Mouse (Mus musculus): ENCODE measurements around the gene Bpifc. TPM values are rescaled to one million over a fixed set of nuclear protein-coding genes. Genes with fewer than 3 reads are reported as not detected.

Gene Bpifc
- polyA plus RNA-seq, 1 experiment from 2014 or later = 22.3 TPM

- H3K4me1 ChIP-seq = no peaks in the 10 kb centered on the region
- no peak overlapping the region for H3K4me3 ChIP-seq
- no peak overlapping the region for H3K4me2 ChIP-seq
- no peaks in the 10 kb centered on the region for H3K27me3 ChIP-seq
- 79% methylated on average over 6 of the region's 6 CpGs for WGBS
- no peak overlapping the region for H3K27ac ChIP-seq
- peaks cover 8% of the 10 kb centered on the region; the same call in 1 of the 2 replicates for H3K9me3 ChIP-seq
- H3K36me3 ChIP-seq = peaks cover 60% of the 10 kb centered on the region
- ATAC-seq (ENCODE audit: insufficient number of reproducible peaks, low FRiP score, low TSS enrichment, low read depth) = no peak
- no peak overlapping the region for H3K9ac ChIP-seq
Measured at GRCm38 (mm10) chr10:85936280-85936965, 75.3 kb downstream of the Bpifc start.

- H3K27me3 ChIP-seq = peaks cover 23% of the 10 kb centered on the region
- no peaks in the 10 kb centered on the region for H3K9me3 ChIP-seq
- H3K4me3 ChIP-seq = no peak overlapping the region
- 91% methylated on average over 11 of the region's 11 CpGs for WGBS
- no peaks in the 10 kb centered on the region for H3K36me3 ChIP-seq
- ATAC-seq (ENCODE audit: insufficient number of reproducible peaks, low FRiP score, low TSS enrichment, low read depth) = no peak
- H3K4me2 ChIP-seq = no peak overlapping the region
- H3K27ac ChIP-seq = no peak overlapping the region
- H3K9ac ChIP-seq = no peak overlapping the region
- peaks cover 14% of the 10 kb centered on the region for H3K4me1 ChIP-seq
Measured at GRCm38 (mm10) chr10:85929962-85930361, 81.7 kb downstream of the Bpifc start.

DNA sequence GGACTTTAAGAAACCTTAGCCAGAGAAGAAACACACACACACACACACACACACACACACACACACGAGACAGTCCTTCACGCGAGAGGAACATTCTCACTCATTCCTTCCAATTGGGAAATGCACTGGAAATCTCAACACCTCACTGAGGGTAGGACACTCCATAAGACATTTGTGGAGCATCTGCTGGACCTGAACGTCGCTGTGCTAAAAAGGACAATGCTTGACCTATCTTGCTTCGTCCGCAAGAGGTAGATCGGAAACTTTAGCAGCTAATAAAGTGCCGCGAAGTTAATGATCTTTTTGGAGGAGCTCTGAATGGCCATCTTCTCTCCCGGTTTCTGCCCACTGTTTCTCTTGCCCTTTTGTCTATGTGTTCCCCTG, 82.5 kb downstream of the Bpifc start:
- Histone ChIP-seq H3K4me2 (peak overlapping the region; percentile 99; the same call in 1 of the 2 replicates), H3K4me3 (peak overlapping the region; percentile 55), H3K9me3 (no peaks in the 10 kb centered on the region), H3K4me1 (peaks cover 14% of the 10 kb centered on the region), H3K36me3 (no peaks in the 10 kb centered on the region), H3K27me3 (peaks cover 23% of the 10 kb centered on the region), H3K27ac (no peak overlapping the region), H3K9ac (no peak overlapping the region)
- no peak for ATAC-seq (ENCODE audit: insufficient number of reproducible peaks, low FRiP score, low TSS enrichment, low read depth)
- WGBS = 45% methylated on average over 11 of the region's 11 CpGs

- no peak for ATAC-seq (ENCODE audit: insufficient number of reproducible peaks, low FRiP score, low TSS enrichment, low read depth)
- Histone ChIP-seq H3K4me1 (peaks cover 14% of the 10 kb centered on the region), H3K9me3 (no peaks in the 10 kb centered on the region), H3K9ac (peak overlapping the region; percentile 14; the same call in 1 of the 2 replicates), H3K27me3 (peaks cover 23% of the 10 kb centered on the region), H3K4me2 (peak overlapping the region; percentile 99), H3K36me3 (no peaks in the 10 kb centered on the region), H3K4me3 (peak overlapping the region; percentile 55), H3K27ac (peak overlapping the region; percentile 47)
- WGBS = 1% methylated on average over 63 of the region's 63 CpGs
Measured at GRCm38 (mm10) chr10:85928499-85929207, 83.0 kb downstream of the Bpifc start.

DNA sequence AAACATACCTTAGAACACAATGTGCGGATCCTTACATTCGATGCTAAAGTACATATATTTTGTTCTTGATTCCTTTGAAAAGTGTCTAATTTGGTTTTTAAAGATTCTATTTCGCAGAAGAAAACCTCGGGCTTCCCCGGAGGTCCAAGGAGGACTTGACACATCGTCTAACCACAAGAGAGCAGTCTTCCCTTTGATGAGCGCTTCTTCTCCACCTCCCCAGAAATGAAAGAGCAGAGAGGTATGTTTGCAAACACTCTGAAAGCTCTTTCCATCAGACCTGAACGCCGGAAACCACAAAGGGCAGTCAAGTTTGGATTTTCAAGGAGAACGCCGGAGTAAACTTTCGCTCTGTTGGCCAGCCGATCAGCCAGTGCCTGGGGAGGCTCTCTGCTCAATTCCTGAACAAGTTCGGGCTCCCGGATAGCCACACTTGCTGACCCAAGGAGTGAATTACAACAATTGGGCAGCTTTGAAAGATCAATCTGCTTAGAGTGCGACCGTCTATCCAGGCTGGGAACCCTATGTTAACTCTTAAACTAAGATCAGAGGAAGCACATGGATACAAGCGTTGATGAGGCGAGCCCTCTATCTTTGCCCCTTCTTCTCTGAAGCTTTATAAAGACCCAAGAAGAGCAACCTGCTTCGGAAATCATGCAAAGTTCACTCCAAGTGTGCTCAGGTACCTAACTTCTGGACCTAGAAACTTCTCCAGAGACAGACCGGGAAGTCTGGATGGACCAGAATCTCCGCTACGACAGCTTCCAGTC, 83.8 kb downstream of the Bpifc start, which contains the start of gene Ascl4:
Gene Ascl4 (plus strand): TSS at position 6 of the 770 bp plus-strand sequence.
- Histone ChIP-seq H3K27ac (peak within 1 kb of the TSS; percentile 47), H3K4me3 (peak within 1 kb of the TSS; percentile 55), H3K4me1 (peaks cover 14% of the 10 kb centered on the region), H3K4me2 (peak within 1 kb of the TSS; percentile 99), H3K9ac (peak within 1 kb of the TSS; percentile 14; the same call in 1 of the 2 replicates), H3K36me3 (no peaks in the 10 kb centered on the region), H3K9me3 (no peaks in the 10 kb centered on the region), H3K27me3 (peaks cover 23% of the 10 kb centered on the region)
- 2% methylated on average over 23 of the region's 23 CpGs for WGBS
- no peak for ATAC-seq (ENCODE audit: insufficient number of reproducible peaks, low FRiP score, low TSS enrichment, low read depth)

DNA sequence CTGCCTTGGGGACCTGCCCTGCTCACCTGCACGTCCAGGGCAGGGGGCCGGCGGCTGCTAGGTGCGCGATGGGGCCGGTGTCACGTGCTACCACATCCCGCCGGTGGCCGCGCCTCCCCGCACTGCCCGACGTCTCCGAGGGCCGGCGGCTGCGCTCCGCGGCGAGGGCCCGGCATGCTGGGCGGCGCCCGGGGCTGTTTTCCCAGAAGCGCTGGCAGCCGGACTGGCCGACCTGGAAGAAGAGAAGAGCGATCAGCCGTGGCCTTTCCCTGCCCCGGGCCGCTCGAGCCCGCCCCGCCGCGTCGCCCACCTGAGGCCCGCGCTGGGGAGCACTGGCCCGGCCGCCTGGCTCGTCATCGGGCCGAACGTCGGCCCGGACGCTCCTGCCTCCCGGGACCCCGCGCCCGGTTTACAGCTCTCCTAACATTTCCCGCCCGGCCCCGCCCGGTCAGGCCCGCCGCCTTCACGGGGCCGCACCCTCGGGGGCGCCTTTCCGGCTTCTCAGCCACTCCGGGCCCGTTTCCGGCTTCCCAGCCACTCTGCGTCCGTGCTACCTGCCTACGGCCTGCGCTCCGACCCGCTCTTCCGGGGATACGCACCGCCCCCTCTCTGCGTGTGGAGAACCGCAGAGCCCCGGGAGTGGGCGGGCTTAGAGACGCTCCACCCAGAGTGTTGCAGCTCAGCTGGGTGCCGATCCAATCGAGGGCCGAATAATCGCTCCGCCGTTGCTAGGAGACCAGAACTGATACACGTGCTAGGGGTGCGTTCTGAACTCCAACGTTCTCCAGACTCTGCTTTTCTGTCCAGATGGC, 95.0 kb downstream of the Bpifc start, which contains the start of gene Prdm4:
Gene Prdm4 (minus strand): TSS at position 645 of the 812 bp plus-strand sequence.
- Histone ChIP-seq H3K9me3 (no peaks in the 10 kb centered on the region), H3K4me3 (peak within 1 kb of the TSS; percentile 97), H3K27ac (peak within 1 kb of the TSS; percentile 86), H3K27me3 (peaks cover 5% of the 10 kb centered on the region; the same call in 1 of the 2 replicates), H3K9ac (peak within 1 kb of the TSS; percentile 89), H3K4me2 (peak within 1 kb of the TSS; percentile 66), H3K4me1 (peaks cover 13% of the 10 kb centered on the region), H3K36me3 (peaks cover 29% of the 10 kb centered on the region)
- under 1% methylated on average over 73 of the region's 90 CpGs for WGBS
- peak; percentile 99 for ATAC-seq (ENCODE audit: insufficient number of reproducible peaks, low FRiP score, low TSS enrichment, low read depth)

Other genes with a start within 250 kb of the Bpifc start
- 65.5 and 68.7 TPM in 2 replicates for gene Pwp1, start 182.4 kb downstream of the Bpifc start, polyA plus RNA-seq (2015; fragmentation: Nextera tagmentation; extraction: Ambion mirVana)
- gene Prdm4, start 94.8 kb downstream of the Bpifc start, polyA plus RNA-seq (2015; fragmentation: Nextera tagmentation; extraction: Ambion mirVana) = 11.8 and 15.3 TPM in 2 replicates
- 1.4 and 1.6 TPM in 2 replicates for gene Ascl4, start 84.2 kb downstream of the Bpifc start, polyA plus RNA-seq (2015; fragmentation: Nextera tagmentation; extraction: Ambion mirVana)
- 183 and 187 TPM in 2 replicates for gene Rtcb, start 54.1 kb downstream of the Bpifc start, polyA plus RNA-seq (2015; fragmentation: Nextera tagmentation; extraction: Ambion mirVana)
- 30.3 and 34.0 TPM in 2 replicates for gene Fbxo7, start 10.1 kb upstream of the Bpifc start, polyA plus RNA-seq (2015; fragmentation: Nextera tagmentation; extraction: Ambion mirVana)

Measured in limb, embryonic 15.5 days (tissue).